Mouse (Mus musculus) layer of hippocampus, postnatal 14 days (tissue): ENCODE data around the gene Abhd5. TPM values are rescaled to one million over a fixed set of nuclear protein-coding genes. Genes with fewer than 3 reads are reported as not detected.

ENCODE experiments used
- DNase-seq, 2 experiments: peaks; one replicate each; pipeline ENCODE4 v3.0.0; 2021 to 2022; ENCODE audit warnings: low spot score in 2 of 2, mixed read lengths in 1 of 2
- total RNA-seq, 2 experiments: library from RNA; stranded (reverse); gene quantifications; 2 replicates each; pipeline ENCODE4 v1.2.3; 2021

Gene Abhd5
- total RNA-seq, 2 experiments from 2014 or later, result 24.9 to 28.9 TPM

DNA sequence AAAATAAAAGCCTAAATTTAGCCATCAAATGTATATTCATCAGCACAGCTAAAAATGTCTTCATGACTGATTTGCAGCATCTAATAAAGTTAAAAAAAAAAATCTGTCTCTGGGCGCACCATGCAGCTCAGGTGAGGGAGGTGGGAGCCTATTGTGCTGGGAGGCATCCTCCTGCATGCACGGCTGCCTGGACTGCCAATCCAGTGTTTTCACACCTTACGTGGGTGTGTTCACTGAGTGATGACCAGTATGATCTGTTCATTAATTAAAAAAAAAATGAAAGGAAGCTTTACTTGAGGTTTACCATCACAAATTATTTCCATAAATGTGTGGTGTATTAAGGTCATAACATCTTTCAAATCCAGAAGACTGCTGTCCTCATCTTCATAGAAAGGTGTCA, 6.1 kb upstream of the Abhd5 start:
- DNase-seq, result no peak

GRCm38 (mm10) chr9:122346059-122346458, 5.3 kb upstream of the Abhd5 start:
- no peak for DNase-seq

GRCm38 (mm10) chr9:122347882-122348281, 3.5 kb upstream of the Abhd5 start:
- DNase-seq, result no peak

DNA sequence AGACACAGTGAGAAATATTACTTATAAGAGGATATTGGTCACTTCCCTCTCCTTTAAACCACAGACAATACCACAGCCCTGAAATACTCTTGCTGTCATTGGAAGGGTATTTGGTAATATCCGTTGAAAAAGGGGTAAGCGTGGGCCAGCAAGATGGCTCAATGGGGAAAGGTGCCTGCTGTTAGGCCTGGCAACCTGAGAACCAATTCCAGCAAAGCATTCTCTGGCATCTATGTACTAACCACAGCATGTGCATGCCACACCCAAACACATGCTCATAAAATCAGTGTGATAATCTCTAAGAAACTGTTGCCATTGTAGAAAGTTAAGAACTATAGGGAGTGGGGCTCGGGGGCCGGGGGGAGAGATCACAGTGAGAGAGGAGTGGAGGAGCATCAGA, 2.1 kb upstream of the Abhd5 start:
- DNase-seq, result no peak

- no peak for DNase-seq
Observed at GRCm38 (mm10) chr9:122350396-122351130, 845 bp upstream of the Abhd5 start.

DNA sequence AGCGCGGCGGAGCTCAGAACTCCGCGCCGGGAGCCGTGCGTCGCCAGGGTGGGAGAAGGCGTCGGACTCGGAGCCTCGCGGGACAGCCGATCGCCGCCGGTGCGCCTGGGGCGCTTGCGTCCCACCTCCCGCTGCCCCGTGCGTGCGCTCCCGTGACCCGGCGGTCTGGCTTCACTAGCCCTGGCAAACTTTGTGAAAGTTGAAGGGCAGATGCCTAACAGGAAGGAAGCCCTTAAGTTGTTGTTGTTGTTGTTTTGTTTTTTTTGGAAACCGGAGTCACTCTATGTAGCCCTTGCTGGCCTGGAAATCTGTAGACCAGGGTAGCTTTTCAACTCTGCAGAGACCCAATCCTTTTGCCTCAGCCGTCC, 601 bp downstream of the Abhd5 start:
- DNase-seq, result no peak

DNA sequence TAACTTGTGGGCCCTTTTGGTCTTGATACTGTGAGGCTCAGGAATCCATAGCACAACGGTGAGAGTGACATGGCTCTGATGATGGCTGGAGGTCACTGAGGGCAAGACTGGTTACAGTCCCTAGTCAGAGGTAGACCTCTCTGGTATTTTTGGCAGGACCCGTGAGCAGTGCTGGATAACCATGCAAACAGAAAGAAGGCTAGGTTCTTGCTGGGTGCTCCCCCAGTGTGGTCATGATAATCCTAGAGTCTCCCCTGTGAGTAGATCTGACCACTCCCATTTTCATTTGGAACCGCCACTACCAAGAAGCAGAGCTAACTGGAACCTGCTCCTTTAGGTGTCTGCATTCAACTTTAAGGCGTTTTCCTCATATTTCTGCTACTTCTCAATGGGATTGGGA, 1.5 kb downstream of the Abhd5 start:
- no peak for DNase-seq

DNA sequence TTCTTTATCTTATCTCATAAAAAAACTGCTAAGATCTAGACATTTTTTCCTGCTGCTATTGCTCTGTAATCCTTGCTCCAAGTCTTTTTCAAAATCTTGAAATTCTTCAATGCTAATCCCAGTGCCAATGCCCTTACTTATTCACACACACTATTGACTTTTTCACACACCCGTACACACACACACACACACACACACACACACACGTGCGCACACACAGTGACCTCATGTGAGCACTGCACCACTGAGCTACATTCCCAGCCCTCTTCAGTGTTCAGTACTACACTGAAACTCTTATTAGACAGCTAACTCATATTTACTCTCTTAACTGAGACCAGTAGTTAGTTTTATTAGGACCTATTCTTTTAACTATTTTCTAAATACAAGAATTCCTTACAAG, 2.8 kb downstream of the Abhd5 start:
- DNase-seq, result no peak

DNA sequence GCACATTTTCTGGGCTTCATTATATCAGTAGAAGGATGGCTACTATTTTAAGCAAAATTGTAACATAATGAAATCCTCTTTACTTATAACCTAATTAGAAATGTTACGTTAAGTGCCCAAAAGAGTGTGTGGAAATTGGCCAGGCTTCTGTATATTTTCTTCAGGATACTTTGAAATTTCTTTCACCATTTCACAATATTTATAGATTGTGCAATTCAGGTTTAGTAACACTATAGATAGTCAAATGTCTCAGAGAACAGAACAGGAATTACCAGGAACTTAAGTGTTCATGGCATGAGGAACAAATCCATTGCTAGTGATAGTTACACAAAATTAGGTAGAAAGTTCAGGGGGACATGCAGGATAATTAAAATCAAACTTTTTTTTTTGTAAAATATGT, 5.7 kb downstream of the Abhd5 start:
- DNase-seq, result no peak

GRCm38 (mm10) chr9:122357626-122358025, 6.2 kb downstream of the Abhd5 start:
- DNase-seq, result no peak

DNA sequence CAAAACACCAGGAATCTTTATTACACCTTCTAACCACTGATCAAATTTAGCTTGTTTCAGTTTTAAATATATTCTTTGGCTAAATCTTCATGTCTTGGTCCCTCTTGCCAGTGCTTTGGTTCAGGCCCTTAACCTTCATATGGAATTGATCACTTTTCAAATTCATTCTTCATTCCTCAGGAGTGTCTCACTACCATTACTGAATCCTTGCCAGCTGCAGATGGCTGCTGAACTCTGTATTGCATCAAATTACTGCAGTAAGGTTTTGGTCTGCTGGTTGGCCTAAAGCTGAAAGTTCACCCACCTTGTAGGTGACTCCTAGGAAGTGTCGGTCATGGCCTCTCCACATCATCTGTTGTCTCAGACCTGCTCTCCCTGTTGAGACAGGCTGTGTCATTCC, 12.8 kb downstream of the Abhd5 start:
- no peak for DNase-seq

GRCm38 (mm10) chr9:122370292-122370794, 18.9 kb downstream of the Abhd5 start:
- no peak for DNase-seq

- no peak for DNase-seq
Observed at GRCm38 (mm10) chr9:122372506-122372905, 21.1 kb downstream of the Abhd5 start.

GRCm38 (mm10) chr9:122372991-122373390, 21.6 kb downstream of the Abhd5 start:
- DNase-seq, result no peak

DNA sequence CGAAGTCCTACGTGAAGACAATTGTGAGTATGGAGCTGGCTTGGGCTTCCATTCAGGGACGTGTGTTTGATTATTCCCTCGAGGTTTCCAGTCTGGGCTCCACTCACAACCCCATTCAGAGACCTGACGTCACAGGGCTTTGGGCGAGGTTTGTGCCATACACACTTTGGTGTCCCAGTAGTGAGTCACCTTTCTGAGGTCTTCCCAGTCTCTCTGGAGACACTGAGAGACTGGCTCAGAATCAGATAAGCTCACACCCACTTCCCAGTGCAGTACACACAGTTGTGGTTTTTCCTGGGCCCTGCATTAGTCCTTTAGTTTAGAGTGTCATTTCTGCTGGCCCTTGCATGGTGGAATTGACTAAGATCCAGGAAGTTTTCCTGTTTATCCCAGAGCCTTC, 27.6 kb downstream of the Abhd5 start:
- DNase-seq, result no peak

- DNase-seq, result no peak
Observed at GRCm38 (mm10) chr9:122380959-122381358, 29.6 kb downstream of the Abhd5 start.

GRCm38 (mm10) chr9:122382006-122382405, 30.6 kb downstream of the Abhd5 start:
- DNase-seq, result no peak

DNA sequence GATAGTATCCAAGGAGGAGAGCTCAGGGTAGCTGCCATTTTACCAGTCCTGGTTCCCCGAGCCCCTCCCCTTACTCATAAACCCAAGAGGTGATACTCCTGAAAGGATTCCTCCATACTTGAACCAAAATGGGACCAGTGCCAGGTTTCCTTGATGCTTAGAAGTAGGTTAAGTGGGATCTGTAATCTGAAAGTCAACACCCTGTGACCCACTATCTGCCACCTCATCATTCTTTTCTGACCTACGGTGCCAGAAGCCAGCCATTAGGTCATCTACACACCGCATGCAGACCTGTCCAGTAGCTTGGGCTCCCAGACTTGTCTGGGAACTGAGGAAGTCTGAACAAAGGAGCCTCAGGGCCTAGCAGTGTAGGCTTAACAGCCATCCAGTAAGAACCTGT, 34.6 kb downstream of the Abhd5 start:
- DNase-seq, result no peak

- no peak for DNase-seq
Observed at GRCm38 (mm10) chr9:122389287-122389920, 38.0 kb downstream of the Abhd5 start.

- DNase-seq, result no peak
Observed at GRCm38 (mm10) chr9:122395816-122396215, 44.4 kb downstream of the Abhd5 start.

DNA sequence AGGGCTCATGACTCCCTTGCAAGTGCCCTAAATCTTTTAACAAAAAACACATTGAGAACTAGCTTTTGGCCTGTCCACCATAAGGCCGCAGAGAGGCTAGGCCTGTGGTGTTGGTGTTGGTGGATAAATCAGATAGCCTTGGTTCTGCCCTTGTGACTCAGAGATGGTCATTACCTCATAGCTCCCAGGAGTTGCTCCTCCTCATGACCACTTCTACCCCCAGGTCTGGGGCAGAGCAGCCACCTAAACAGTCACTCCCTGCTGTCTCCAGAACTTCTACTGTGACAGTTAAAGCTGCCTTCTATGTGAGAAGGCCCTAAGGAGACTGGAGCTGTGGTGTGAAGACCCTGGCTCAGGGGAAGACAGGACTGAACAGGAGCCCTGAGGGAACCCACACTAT, 45.7 kb downstream of the Abhd5 start:
- no peak for DNase-seq

- DNase-seq, result no peak
Observed at GRCm38 (mm10) chr9:122398746-122399145, 47.3 kb downstream of the Abhd5 start.

GRCm38 (mm10) chr9:122401239-122401638, 49.8 kb downstream of the Abhd5 start:
- no peak for DNase-seq
